Mouse (Mus musculus): Measurements from ENCODE around the gene Pla2g4b. TPM values are rescaled to one million over a fixed set of nuclear protein-coding genes. Genes with fewer than 3 reads are reported as not detected.

The Pla2g4b gene
- polyA plus RNA-seq, 2 experiments, result 0.11 to 1.3 TPM

DNA sequence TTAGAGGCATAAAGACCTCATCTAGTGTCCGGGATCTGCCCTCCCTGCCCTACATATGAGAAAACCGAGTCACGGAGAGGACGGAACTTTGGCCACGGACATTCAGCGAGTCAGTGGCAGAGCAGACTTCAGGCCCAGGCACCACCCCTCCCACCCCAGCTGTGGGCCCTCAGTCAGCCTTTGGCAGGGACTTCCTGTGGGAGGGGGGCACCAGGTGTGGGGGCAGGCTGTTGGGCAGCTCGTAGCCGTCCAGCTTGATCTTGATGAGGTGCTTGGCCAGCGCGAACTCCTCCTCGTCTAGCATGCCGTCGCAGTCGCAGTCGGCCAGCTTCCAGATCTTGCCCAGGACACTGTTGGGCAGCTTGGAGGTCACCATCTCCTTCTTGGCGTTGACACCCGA, 57.8 kb downstream of the Pla2g4b start:
- Histone ChIP-seq H3K27me3 (ENCODE audit: control insufficient read depth, insufficient read depth, low read length) (no peaks in the 10 kb centered on the region), H3K9me3 (ENCODE audit: control insufficient read depth, low read length) (no peaks in the 10 kb centered on the region), H3K27ac (no peak overlapping the region), H3K9ac (replicated peaks) (no peak overlapping the region), H3K36me3 (replicated peaks; ENCODE audit: control insufficient read depth, insufficient read depth, low read depth) (no peaks in the 10 kb centered on the region), H3K4me2 (ENCODE audit: low read depth) (no peak overlapping the region), H3K4me1 (replicated peaks; ENCODE audit: control insufficient read depth in 2 of 2, insufficient read depth in 2 of 2, low read length in 1 of 2) (no peaks in the 10 kb centered on the region), H3K4me3 (ENCODE audit: insufficient read depth in 1 of 2, low read depth in 2 of 2, low read length in 2 of 2) (no peak overlapping the region)
- WGBS (ENCODE audit: insufficient replicate concordance), result 85% methylated on average over 17 of the region's 17 CpGs
- DNase-seq (ENCODE audit: low read depth in 3 of 3, low spot score in 3 of 3) (no peak), ATAC-seq (ENCODE audit: insufficient read depth) (no peak)
- TF ChIP-seq EP300 (IDR thresholded peaks at IDR 0.05; ENCODE audit: low read depth), result no peak
- no peak for TF ChIP-seq CTCF (IDR thresholded peaks at IDR 0.05; ENCODE audit: low read depth)

Small RNAs within 50 kb of the gene (microRNA-seq; reads per million reads assigned to microRNA genes)
- not detected for gene Mir7665

Other genes starting within 250 kb of the Pla2g4b start
- gene Rpap1, start 245.9 kb upstream of the Pla2g4b start, polyA plus RNA-seq (2012; rRNA removed), result 6.1 and 6.6 TPM in 2 replicates
- gene Rpap1, start 245.9 kb upstream of the Pla2g4b start, polyA plus RNA-seq (2014; fragmentation: Nextera tagmentation; extraction: Ambion mirVana), result 6.0 and 6.7 TPM in 2 replicates
- 0.71 and 0.76 TPM in 2 replicates for gene Tyro3, start 235.7 kb upstream of the Pla2g4b start, polyA plus RNA-seq (2012; rRNA removed)
- gene Tyro3, start 235.7 kb upstream of the Pla2g4b start, polyA plus RNA-seq (2014; fragmentation: Nextera tagmentation; extraction: Ambion mirVana), result 0.65 and 0.73 TPM in 2 replicates
- gene Mga, start 136.2 kb upstream of the Pla2g4b start, polyA plus RNA-seq (2012; rRNA removed), result 4.2 and 4.6 TPM in 2 replicates
- 6.0 and 6.6 TPM in 2 replicates for gene Mga, start 136.2 kb upstream of the Pla2g4b start, polyA plus RNA-seq (2014; fragmentation: Nextera tagmentation; extraction: Ambion mirVana)
- 1.0 and 1.1 TPM in 2 replicates for gene Mapkbp1, start 60.7 kb upstream of the Pla2g4b start, polyA plus RNA-seq (2012; rRNA removed)
- 0.15 and 0.20 TPM in 2 replicates for gene Mapkbp1, start 60.7 kb upstream of the Pla2g4b start, polyA plus RNA-seq (2014; fragmentation: Nextera tagmentation; extraction: Ambion mirVana)
- 4.7 and 4.9 TPM in 2 replicates for gene Jmjd7, start 5.9 kb upstream of the Pla2g4b start, polyA plus RNA-seq (2012; rRNA removed)
- gene Jmjd7, start 5.9 kb upstream of the Pla2g4b start, polyA plus RNA-seq (2014; fragmentation: Nextera tagmentation; extraction: Ambion mirVana), result 5.0 and 6.9 TPM in 2 replicates
- 1.5 and 1.6 TPM in 2 replicates for gene Gm28042, start 5.9 kb upstream of the Pla2g4b start, polyA plus RNA-seq (2012; rRNA removed)
- 0.35 TPM in 1 of 2 replicates, not detected in the other for gene Gm28042, start 5.9 kb upstream of the Pla2g4b start, polyA plus RNA-seq (2014; fragmentation: Nextera tagmentation; extraction: Ambion mirVana)
- gene Ehd4, start 121.2 kb downstream of the Pla2g4b start, polyA plus RNA-seq (2012; rRNA removed), result 4.7 and 6.8 TPM in 2 replicates
- gene Ehd4, start 121.2 kb downstream of the Pla2g4b start, polyA plus RNA-seq (2014; fragmentation: Nextera tagmentation; extraction: Ambion mirVana), result 15.9 and 17.2 TPM in 2 replicates
- not detected in 2 replicates for gene Pla2g4e, start 211.9 kb downstream of the Pla2g4b start, polyA plus RNA-seq (2012; rRNA removed)
- not detected in 2 replicates for gene Pla2g4e, start 211.9 kb downstream of the Pla2g4b start, polyA plus RNA-seq (2014; fragmentation: Nextera tagmentation; extraction: Ambion mirVana)

Measured in liver, embryonic 14.5 days (tissue).